Mouse (Mus musculus) R1 (cell line): ENCODE data around the gene Adgrv1.

ENCODE experiments used
- DNase-seq: peaks from one replicate; pipeline ENCODE4 v3.0.0-alpha.2; 2018; ENCODE audit warnings: low read depth, low spot score

Adgrv1 gene

GRCm38 (mm10) chr13:81425111-81425510 lies 207.8 kb downstream of the Adgrv1 start:
- no peak for DNase-seq

GRCm38 (mm10) chr13:81424002-81424401 lies 209.0 kb downstream of the Adgrv1 start:
- DNase-seq, result peak; percentile 82

- no peak for DNase-seq
These were observed 225.0 kb downstream of the Adgrv1 start for GRCm38 (mm10) chr13:81407881-81408460.

GRCm38 (mm10) chr13:81402826-81403225 lies 230.1 kb downstream of the Adgrv1 start:
- no peak for DNase-seq

GRCm38 (mm10) chr13:81402191-81402590 lies 230.8 kb downstream of the Adgrv1 start:
- DNase-seq, result no peak

- no peak for DNase-seq
These were observed 231.2 kb downstream of the Adgrv1 start for GRCm38 (mm10) chr13:81401742-81402141.

GRCm38 (mm10) chr13:81385597-81386362 lies 247.2 kb downstream of the Adgrv1 start:
- DNase-seq, result no peak

- no peak for DNase-seq
These were observed 251.1 kb downstream of the Adgrv1 start for GRCm38 (mm10) chr13:81381835-81382234.

GRCm38 (mm10) chr13:81370801-81371456 lies 262.0 kb downstream of the Adgrv1 start:
- DNase-seq, result no peak

- DNase-seq, result no peak
These were observed 262.8 kb downstream of the Adgrv1 start for GRCm38 (mm10) chr13:81370196-81370595.

GRCm38 (mm10) chr13:81369564-81369963 lies 263.4 kb downstream of the Adgrv1 start:
- no peak for DNase-seq

- DNase-seq, result no peak
These were observed 264.0 kb downstream of the Adgrv1 start for GRCm38 (mm10) chr13:81368987-81369386.

GRCm38 (mm10) chr13:81367681-81368376 lies 265.1 kb downstream of the Adgrv1 start:
- no peak for DNase-seq

GRCm38 (mm10) chr13:81360338-81360737 lies 272.6 kb downstream of the Adgrv1 start:
- DNase-seq, result no peak

GRCm38 (mm10) chr13:81358766-81359165 lies 274.2 kb downstream of the Adgrv1 start:
- no peak for DNase-seq

GRCm38 (mm10) chr13:81358365-81358764 lies 274.6 kb downstream of the Adgrv1 start:
- no peak for DNase-seq

- no peak for DNase-seq
These were observed 275.7 kb downstream of the Adgrv1 start for GRCm38 (mm10) chr13:81357215-81357614.

- no peak for DNase-seq
These were observed 278.4 kb downstream of the Adgrv1 start for GRCm38 (mm10) chr13:81354587-81354986.

GRCm38 (mm10) chr13:81352296-81352695 lies 280.7 kb downstream of the Adgrv1 start:
- DNase-seq, result no peak

GRCm38 (mm10) chr13:81351462-81352155 lies 281.3 kb downstream of the Adgrv1 start:
- DNase-seq, result peak; percentile 30

- DNase-seq, result peak; percentile 69
These were observed 285.5 kb downstream of the Adgrv1 start for GRCm38 (mm10) chr13:81347261-81347980.
